Mouse (Mus musculus): Measurements from ENCODE around the gene Gm10577. TPM values are rescaled to one million over a fixed set of nuclear protein-coding genes. Genes with fewer than 3 reads are reported as not detected.

Gm10577 gene
- polyA plus RNA-seq (2012; rRNA removed), result not detected in 2 replicates

DNA sequence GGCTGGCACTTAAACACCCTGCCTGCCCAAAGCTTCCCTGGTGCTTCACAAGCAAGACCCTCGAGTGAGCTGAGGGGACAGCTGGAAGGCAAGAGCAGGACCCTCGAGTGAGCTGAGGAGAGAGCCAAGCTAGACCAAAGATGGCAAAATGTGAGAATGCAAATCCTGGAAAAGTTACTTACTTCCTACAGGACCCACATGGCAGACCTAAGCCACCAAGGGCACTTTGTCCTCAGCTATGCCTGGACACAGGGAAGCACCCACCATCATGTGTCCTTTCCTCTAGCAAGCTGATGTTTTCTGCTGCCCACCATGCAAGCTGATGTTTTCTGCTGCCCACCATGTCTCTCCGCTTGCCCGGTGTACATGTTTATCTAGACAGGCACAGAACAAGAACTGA, at the start of gene Gm10577:
Gene Gm10577, minus strand, starts transcription at position 101 of the 400 bp plus-strand sequence.
- DNase-seq (ENCODE audit: low spot score), result no peak

DNA sequence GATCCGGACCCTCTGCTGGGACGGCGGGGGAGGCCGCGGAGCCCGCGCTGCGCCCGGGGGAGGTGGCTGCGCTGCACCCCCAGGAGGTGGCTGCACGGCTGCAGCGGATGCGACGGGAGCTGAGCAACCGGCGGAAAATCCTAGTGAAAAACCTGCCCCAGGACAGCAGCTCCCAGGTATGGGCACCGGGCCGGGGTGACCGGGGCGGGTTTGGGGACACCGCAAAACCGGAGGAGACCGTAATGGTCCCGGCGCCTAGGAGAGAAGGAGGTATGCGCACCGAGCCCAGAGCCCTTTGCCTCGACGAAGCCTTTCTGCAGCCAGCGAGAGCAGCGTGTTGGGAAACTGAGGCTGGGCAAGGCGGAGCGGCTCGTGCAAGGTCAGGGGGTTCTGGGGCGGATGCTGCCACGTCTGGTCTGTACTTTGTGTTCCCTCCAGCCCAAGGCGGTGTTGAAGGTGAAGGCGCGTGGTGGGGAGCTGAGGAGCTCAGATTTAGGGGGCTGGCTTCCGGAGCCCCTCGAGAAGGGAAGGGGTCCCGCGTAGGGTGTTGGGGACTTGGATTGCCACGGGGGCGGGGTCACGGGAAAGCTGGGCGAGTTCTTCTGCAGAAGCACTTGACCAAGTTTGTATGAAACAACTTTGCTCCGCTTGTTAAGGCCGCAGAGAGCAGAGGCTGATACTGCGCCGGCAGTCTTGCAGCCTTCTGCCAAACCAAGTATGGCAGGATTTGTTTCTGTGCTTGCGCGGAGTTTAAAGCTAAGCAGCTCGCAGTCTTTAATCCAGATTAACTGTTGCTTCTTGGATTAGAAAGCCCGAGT, 48.9 kb upstream of the Gm10577 start:
- peak; percentile 36 for DNase-seq (ENCODE audit: low spot score)

DNA sequence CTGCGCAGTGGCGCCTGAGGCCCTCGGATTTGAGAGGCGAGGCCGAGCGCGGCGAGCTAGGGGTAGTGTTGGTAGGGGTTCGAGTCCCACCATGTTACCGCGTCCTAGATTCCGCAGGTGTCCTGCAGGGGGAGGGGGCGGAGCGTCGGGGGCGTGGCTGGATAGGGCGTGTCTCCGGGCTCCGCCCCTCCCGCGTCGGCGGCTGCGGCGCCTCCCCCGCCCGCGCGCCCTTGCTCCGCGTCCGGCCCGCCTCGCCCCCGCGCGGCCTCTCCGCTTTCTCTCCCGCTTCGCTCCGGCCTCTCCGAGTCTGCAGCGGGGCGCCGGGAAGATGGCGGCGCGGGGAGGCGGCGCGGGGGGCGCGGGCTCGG, 48.3 kb upstream of the Gm10577 start, which contains the start of gene Raver2:
Gene Raver2, plus strand, starts transcription at position 198 of the 368 bp plus-strand sequence.
- no peak for DNase-seq (ENCODE audit: low spot score)

DNA sequence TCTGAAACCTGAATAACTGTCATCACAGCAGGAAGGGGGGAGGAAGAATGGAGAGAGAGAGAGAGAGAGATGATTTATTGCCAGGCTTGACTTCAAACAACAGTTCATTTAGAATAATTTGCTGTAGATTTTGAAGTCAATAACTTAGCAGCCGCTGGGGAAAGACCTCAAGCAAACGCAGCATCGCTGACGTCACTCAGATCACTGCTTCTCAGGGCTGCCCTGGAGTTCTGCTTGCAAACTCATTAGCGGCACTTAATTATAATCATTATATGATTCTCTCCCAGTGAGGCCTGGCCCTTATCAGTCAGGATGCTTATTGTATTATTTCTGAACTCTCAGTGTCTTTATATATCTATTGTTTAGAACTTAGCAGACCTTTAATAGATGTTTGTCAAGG, 45.9 kb upstream of the Gm10577 start:
- no peak for DNase-seq (ENCODE audit: low spot score)

DNA sequence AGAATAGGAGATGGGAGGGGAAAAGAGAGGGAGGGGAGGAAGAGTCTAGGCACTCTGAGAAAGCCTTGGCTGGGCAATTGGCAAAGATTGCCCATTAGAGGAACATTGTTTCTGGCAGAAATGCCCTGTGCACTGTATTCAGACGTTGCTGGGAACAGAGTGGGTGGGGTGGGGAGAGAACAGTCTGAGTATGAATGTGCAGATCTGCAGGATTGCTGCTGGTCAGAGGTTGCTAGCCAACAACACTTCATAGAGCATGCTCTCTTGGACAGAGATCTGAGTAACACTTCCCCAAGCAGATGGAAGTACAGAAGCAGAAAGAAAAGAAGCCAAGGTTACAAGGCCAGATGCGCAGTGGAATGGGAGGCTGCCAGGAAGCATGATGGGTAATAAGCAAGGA, 41.6 kb upstream of the Gm10577 start:
- DNase-seq (ENCODE audit: low spot score), result no peak

DNA sequence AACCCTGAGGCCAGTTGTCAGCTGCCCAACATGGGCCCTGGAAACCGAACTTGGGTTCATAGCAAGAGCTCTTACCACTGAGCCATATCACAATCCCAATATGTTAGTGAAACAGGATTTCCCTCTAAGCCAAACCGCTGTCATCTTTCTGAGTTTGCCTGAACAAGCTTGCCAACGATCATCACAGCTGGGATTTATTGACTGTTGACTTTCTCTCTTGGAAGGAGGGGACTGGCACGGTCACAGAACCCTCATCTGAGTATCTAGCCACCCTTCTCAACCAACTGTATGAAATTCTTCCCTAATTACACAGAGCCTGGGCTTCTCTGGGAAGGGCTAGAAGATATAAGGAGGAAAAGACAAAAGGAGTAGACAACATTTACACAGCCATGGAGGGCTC, 26.1 kb upstream of the Gm10577 start:
- no peak for DNase-seq (ENCODE audit: low spot score)

DNA sequence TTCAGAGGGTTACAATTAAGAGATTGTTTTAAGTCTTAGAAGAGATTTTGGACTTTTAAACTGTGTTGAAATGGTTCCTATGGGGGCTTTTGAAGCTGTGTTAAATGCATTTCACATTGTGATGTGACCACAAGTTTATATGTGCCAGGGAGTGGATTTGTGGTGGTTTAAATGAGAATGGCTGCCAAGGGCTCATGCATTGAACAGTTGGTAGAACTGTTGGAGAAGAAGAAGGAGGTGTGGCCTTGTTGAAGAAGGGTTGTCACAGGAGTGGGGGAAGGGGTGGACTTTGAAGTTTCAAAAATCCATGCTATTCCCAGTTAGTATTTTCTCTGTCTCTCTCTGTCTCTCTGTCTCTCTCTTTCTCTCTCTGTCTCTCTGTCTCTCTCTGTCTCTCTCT, 23.7 kb upstream of the Gm10577 start:
- DNase-seq (ENCODE audit: low spot score), result no peak

DNA sequence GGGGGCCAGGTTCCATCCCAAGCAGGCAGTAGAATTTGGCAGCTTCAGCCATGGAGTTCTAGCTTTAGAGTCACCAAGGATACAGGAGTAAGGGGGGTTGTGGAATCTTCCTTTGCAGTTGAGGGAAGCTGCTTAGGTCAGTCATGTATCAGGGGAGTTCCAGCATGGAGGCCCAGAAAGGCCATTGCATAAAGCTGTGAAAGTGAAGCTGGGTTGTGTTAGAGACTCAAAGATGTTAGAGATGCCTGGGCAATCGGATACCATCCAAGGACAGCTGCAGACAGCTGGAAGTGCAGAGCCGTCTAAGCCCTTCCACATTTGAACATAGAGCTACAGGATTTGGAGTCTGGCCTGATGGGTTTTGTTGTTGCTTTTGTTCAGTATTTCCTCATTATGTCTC, 23.2 kb upstream of the Gm10577 start:
- DNase-seq (ENCODE audit: low spot score), result no peak

DNA sequence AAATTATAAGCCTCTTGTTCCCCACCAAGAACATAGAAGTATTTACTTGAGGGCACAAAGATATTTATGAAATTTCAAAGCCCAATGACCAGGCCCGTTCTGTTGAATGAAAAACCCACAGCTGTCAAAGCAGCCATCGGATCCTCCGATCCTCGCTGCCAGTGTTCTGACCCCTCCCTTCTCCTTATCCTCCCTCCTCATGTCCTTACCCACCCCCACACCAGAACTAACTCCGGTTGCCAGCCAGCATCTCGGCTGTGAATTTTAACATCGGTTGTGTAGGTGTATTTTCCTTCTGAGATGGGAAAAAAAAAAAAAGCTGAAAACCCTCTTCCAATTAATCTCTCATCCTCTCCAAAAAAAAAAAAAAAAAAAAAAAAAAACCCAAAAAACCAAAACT, 16.7 kb upstream of the Gm10577 start:
- no peak for DNase-seq (ENCODE audit: low spot score)

DNA sequence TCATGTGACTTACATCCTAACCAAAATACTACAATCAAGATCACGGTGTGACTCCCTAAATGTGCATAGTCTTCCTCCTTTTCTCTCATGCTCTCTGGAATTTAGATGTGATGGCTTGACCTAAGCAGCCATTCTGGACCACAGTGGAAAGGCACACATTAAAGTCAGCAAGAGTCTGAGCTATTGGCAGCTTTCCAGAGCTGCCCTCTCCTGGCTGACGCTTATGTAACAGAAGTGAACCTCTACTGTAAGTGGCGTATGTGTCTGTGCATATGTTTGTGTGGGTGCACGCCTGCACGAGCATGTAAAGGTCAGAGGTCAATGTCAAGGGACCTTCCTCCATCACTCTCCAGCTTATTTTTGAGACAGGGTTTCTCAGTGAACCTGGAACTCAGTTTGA, 14.6 kb upstream of the Gm10577 start:
- no peak for DNase-seq (ENCODE audit: low spot score)

DNA sequence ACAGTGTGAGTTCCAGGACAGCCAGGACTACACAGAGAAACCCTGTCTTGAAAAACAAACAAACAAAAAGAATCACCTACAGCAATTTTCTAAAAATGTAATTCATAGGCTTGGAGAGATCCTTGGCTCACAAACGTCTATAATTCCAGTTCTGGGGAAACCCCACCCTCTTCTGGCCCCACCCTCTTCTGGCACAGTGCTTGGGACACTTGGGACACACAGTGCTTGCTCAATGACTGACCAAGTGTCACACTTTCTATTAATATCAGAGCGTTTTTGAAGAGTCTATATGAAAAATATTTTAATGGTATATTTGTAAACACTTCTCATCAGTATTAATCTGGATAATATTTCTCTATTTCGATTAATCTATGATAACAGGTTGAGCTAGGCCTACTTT, 12.6 kb upstream of the Gm10577 start:
- no peak for DNase-seq (ENCODE audit: low spot score)

DNA sequence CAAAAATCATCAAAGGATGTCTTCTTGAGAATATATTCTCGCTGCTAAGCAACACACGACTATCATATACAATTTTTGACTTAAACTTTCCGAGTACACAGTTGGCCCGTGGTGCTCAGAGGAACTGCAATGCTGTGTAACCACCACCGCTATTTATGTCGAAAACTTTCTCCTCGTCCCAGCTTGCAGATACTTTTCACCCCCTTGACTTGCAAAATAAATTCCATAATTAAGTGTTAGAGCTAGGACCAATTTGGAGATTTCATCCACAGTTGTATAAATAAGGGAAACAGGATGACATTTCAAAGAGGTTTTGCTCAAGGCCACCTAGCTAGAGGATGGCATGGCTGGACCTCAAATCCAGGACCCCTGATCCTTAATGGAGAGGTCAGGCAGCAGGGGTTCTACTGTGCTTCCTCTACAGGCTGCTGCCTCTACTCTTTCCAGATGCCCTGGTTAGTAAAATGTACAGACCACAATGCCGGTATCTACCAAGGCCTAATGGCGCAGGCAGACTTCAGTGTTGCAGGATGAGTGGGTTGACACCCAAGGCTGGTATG, 7.4 kb upstream of the Gm10577 start:
- DNase-seq (ENCODE audit: low spot score), result no peak

DNA sequence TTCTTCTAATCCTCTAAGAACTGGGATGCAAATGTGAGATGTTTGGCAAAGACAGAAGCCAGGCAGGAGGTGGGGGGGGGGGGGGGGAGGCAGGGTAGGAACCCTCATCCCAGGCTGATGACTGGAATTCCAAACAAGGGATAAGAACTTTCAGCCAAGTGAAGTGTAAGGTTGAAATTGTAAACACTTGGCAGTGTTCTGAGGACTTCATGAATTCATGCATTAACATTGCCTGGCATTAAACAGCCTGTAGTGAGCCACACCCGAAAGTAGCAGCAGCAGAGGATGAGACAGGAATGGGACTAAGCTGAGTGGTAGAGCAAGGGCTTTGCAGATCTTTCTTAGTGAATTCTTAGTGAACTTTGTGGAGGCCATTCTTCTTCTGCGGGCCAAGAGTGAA, 6.5 kb upstream of the Gm10577 start:
- no peak for DNase-seq (ENCODE audit: low spot score)

DNA sequence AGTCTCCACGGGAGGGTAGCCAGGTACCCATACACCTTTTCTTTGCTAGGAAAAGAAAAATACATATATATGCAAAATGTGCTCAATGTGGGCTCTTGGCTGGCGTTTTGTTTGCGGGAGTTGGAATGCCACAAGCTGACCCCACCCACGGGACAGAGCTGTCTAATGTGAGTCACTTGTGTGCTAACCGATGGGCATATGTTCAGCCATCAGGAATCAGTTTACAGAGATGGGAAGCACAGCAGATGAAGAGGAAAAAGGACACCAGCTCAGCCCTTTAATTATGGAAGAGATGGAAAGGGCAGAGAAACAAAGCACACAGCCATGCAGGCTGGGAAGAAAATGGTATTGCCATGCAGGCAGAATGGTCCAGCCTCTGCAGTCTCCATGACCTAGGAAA, 6.1 kb upstream of the Gm10577 start:
- no peak for DNase-seq (ENCODE audit: low spot score)

DNA sequence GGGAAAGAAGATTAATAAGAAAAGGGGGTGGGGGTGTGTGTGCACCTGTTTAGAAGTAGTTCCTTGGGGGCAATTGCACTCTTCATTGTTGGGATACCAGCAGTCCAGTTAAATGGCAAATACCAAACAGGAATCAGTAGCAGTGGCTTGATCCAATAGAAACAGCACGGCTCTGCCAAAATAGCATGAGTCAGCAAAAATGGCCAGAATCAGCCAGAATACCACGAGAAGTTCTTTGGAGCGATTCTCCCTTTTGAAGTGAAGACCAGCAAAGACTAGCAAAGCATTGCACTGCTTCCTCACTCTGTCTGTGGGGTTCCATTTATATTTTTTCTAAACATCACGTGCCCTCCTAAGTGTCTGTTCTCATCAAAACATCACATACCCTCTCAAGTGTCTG, 2.7 kb downstream of the Gm10577 start:
- DNase-seq (ENCODE audit: low spot score), result no peak

DNA sequence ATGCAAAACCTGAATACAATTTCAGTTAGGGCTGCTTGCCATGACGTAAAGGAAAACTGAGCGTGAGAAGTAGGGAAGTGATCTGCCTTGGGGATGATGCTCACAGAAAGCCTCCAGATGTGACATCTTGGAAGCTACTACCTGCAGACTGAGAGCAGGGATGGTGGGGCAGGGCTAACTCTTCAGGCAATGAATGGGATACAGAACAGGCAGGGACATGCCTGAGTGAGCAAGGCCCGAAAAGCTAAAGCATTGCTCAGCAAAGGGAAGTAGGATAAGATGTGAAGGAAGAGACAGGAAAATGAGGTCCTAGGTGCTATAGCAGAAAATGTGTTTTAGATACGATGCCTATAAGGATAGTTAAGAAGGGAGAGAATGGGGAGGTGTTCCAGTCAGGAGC, 11.4 kb downstream of the Gm10577 start:
- DNase-seq (ENCODE audit: low spot score), result no peak

DNA sequence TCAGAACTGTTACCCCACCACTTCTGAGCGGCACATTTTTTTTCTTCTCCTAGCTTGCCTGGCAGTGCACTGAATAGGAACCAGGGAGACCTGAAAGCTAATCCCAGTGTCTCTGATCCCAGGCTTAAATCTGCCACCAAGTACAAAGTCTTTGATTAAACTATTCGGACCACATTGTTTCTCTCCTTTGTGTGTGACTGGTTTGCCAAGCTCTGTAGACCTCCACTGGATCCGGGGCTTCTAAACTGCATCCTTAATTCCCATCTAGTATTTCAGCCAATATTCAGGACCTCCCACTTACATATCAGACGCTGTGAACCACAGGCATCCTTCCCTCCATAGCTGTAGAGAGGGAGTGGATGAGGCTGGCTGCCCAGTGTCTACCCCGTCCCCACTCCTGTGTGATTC, 12.1 kb downstream of the Gm10577 start:
- DNase-seq (ENCODE audit: low spot score), result no peak

DNA sequence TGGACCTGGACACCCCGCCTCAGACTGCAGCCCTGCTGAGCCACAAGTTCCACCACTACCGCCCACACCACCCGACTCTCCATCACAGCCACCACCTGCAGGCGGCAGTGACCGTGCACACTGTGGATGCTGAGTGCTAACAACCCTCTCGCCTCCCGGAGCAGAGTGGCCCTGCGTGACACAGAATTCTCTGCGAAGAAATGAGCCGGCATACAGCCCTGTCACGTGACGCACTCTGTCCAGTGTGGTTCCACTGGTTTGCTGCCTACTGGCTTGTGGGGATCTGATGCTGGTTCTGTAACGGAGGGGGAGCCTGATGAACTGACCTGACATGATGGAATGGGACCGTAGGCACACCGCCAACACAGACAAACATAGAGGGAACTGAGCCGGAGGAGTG, 17.5 kb downstream of the Gm10577 start:
- no peak for DNase-seq (ENCODE audit: low spot score)

DNA sequence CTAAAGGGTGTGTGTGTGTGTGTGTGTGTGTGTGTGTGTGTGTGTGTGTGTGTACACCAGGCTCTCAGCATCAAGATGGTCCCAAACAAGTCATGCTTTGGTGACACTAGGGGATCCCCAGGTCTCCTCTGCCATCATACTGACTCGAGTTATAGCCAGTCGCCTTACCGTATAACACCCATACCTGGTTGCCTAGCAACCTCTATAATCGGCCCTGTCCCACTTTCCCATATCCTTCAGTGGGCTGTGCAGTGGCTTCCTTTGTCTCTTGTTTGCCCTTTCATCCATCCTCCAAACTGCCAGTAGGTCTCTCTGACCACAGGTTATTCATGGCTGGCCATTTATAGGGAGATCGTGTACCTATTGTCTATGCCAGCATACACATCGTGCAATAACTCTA, 19.4 kb downstream of the Gm10577 start:
- DNase-seq (ENCODE audit: low spot score), result no peak

DNA sequence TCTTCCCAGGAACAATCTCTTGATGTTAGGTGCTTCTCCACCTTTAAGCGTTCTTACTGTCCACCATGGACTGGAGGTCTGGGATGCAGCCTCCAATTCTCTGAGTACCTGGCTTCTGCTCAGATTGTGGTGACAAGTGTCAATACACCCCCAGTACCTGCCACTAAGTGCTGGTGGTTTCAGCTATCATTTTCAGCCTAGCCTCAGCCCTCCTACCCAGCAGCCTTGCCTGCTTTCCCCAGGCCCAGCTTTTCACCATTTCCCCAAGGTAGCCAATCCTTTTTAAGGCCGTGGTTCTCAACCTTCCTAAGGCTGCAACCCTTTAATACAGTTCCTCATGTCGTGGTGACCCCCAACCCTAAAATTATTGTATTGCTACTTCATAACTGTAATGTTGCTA, 19.9 kb downstream of the Gm10577 start:
- DNase-seq (ENCODE audit: low spot score), result no peak

DNA sequence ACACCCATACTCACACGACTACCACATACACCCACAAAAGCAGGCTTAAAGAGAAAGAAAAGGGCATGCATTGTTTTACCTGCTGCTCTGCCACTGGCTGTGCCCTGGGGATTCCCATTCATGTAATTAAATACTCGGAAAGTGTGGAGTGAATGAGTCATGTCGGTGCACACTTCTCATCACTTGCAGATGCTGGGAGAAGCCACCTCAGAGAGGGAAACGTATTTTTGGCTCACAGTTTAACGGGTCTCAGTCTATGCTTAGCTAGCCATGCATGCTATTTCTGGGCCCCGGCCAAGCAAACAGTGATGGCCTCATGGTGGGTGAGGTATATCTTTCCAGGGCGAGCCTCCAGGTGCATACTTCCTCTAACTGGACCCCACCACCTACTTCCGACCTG, 21.6 kb downstream of the Gm10577 start:
- no peak for DNase-seq (ENCODE audit: low spot score)

DNA sequence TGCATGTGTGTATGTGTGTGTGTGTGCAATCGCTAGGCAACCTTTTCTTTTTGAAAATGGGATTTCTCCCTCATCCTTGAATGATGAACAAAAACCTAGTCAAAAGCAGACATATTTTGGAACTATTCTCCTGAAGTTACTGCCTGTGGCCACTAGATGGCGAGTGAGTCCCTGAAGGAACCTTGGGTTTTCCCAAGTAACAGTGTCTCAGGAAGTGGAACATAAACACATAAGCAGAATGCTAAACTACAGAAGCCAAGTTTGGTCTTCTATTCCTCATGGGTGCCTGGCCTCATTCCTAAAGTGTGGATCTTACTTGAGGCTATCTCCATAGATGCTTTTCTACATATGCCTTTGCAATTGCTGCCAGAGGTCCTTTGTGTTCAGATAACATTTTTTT, 22.4 kb downstream of the Gm10577 start:
- DNase-seq (ENCODE audit: low spot score), result no peak

DNA sequence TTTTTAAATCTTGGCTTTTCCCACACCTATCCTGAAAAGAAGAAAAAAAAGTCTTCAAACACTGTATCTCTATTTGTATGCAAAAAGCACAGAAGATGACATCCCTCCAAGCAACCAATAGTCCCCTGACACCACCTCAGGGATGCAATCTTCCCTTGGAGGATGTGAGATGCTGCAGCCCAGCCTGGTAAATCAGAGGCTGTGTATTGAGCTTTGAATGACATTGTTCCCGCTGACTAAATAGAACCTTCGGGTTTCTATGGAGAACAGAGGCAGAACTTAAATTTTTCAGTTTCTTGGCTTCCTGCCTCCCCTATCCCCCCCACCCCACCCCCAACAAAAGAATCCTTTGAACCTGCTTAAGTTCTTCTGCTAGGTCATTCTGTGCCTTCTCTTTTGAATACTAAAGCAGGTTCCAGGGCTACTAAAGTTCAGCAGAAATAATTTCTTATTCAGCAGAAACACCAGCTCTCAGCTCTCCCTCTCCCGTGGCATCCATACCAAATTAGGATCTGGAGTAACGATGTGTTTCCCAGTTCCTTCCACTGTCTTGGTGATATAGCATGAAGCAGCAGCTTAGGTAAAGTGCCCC, 24.3 kb downstream of the Gm10577 start:
- DNase-seq (ENCODE audit: low spot score), result no peak
